Mouse (Mus musculus) erythroblast, embryonic 14.5 days (primary cell): Measurements from ENCODE around the gene Grid1.

ENCODE experiments used
- GATA1 ChIP-seq: IDR thresholded peaks from 2 replicates; pipeline ENCODE4 v1.6.1; 2012; ENCODE audit warnings: low read length, inconsistent platforms, mixed read lengths
- TAL1 ChIP-seq: IDR thresholded peaks from 3 replicates; pipeline ENCODE4 v1.6.1; 2012; ENCODE audit warnings: low read length, inconsistent platforms, mixed read lengths

DNA sequence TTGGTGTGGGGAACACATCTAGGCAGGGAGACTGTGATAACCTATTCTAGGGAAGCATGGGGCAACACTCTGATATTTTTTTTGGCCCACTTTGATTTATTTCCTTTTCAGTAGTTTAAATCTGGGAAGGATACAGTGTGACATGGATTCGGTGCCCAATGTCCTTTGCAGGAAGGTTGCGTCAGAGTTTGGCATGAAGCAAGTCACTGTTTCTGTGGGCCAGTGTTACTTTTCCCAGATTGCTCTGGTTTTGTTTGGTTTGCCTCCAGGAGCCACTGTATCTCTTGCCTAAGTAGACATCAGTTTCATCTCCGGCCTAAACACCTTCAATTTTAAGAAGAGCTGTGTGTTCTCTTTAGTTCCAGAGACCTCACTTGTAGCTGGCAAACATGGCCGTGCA lies 399.1 kb downstream of the Grid1 start:
- TF ChIP-seq GATA1 (no peak), TAL1 (no peak)
